Mouse (Mus musculus) frontal cortex, postnatal 14 days (tissue): ENCODE measurements around the gene Kalrn.

ENCODE experiments used
- DNase-seq, 2 experiments: peaks; one replicate each; pipeline ENCODE4 v3.0.0; 2022; ENCODE audit warnings: low spot score in 2 of 2

The Kalrn gene

GRCm38 (mm10) chr16:34073930-34074329 is 499.4 kb downstream of the Kalrn start:
- no peak for DNase-seq

- DNase-seq: no peak
Measured at GRCm38 (mm10) chr16:34072136-34072535, 501.2 kb downstream of the Kalrn start.

DNA sequence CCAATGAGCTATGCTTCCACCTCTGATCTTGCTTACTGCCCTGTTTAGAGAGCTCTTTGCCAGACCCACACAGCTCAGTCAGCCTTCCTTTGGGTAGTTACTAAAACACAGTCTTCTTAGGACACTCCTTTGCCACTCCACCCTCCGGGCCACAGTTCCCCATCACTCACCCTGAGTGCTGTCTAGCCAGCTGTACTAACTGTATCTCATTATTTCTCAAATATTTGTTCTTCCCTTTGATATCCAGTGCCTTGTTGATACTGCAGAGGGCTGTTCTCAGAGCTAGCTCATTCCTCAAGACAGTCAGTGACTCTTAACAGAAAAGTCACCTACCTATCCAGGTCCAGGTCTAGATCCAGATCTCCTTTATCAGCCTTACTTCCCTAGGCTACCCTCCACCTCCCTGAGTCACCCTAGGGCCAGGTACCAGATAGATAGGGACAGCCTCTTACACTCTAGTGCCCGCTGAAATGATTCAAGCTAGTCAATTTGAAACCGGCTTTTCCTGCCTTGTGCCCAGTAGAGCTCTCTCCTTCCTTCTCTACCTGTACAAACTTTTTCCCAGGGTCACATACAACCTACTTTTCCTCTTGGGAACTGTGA is 502.0 kb downstream of the Kalrn start:
- DNase-seq: no peak

DNA sequence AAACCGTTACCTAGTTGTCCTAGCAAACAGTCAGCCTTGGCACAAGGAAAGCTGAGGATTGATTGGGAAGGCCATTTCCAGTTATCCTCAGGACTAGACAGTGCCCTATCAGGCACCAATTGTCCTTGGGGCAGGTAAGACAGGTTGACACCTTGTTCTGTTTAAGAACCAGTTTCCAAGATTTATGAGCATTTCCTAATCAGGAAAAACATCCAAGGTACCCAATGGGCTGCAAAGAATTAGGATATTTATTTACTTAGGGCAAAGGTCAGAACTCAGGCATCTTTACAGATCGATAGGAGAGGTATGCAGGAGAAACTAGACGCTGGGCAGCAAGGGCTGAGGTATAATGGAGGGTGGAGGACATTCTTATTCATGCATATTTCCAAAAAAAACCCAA is 503.9 kb downstream of the Kalrn start:
- no peak for DNase-seq

- DNase-seq: no peak
Measured at GRCm38 (mm10) chr16:34066922-34067321, 506.4 kb downstream of the Kalrn start.

GRCm38 (mm10) chr16:34066376-34066775 is 507.0 kb downstream of the Kalrn start:
- DNase-seq: no peak

GRCm38 (mm10) chr16:34063313-34063712 is 510.0 kb downstream of the Kalrn start:
- DNase-seq: no peak

GRCm38 (mm10) chr16:34061661-34062060 is 511.7 kb downstream of the Kalrn start:
- DNase-seq: no peak

DNA sequence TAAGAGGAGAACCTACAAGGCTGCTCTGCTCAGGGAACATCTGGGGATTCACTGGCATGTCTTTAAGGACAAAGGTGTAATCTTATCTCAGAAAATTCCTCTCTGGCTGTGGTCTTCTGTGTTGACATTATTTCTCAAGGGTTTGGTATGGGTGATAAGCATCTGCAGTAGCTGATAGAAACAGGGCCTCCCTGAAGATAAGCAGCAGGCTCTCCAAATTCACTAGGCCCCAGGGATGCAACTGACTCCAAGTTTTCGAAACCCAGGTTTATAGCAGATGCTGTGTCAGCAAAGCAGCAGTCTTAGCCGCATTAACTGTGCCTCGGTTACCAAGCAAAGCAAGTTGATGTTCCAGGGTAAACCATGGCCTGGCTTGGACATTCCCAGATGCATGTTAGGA is 514.7 kb downstream of the Kalrn start:
- DNase-seq: no peak

DNA sequence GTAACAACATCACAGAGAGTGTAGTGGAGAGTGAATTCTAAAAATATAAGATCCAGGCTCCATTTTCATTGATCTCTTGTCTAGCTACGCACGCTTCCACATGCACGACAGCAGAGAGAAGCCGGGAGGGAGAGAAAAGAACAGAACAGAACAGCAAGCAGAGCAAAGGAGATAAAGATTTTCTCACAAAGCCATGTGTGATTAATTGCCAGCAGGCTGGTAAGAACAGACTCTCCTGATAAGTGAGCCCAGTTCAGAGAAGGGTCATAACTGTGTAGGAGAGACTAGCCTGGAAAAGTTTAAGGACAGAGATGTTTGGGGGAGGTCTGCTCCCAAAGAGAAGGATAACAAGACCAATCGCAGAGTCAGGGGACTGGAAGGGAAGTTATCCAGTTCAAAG is 515.9 kb downstream of the Kalrn start:
- DNase-seq: no peak

DNA sequence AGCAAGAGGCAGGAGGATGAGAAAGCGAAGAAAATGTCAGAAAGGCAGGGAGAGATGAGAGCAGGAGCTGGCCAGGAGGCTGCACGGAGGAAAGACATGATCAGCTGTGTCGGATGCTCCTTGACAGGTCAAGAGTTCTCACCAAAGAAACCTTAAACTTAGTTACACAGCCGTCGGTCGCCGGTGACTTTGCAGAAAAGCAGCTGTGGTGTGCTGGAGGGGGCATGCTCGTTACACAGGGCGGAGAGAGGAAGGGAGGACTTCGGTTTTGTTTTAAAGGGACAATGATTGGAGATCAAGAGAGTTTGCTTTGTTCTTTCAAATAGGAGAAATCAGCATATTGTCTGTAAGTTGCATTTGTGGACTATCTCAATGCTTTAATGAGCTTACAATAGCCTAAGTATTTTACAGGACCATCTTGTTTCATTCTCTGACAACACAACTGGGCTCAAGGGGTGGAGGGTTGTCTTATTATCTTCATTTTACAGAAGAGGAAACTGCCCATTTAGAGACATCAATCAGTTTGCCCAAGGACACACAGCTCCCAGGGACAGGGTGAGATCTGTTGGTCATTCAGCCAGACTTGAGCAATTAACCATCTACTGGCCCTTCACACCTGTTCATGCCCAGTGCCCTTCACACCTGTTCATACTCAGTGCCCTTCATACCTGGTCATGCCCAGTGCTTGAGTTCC is 516.8 kb downstream of the Kalrn start:
- no peak for DNase-seq

DNA sequence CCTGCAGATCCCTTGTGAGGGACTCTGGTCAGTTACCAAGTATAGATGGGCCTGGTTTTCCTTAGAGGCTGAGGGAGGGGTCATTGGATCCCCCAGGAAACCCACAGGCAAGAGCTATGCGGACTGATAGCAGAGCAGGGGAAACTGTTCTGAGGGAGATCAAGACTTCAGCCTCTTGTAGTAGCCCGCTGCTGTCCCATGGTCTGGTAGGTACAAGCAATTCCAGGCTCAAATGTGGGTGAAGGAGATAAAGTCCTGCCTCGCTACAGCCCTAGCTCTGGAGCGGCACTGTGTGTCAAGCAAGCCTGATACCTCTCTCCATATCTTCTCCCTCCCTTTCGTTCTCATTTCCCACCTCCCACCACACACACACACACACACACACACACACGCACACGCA is 523.2 kb downstream of the Kalrn start:
- DNase-seq: no peak

DNA sequence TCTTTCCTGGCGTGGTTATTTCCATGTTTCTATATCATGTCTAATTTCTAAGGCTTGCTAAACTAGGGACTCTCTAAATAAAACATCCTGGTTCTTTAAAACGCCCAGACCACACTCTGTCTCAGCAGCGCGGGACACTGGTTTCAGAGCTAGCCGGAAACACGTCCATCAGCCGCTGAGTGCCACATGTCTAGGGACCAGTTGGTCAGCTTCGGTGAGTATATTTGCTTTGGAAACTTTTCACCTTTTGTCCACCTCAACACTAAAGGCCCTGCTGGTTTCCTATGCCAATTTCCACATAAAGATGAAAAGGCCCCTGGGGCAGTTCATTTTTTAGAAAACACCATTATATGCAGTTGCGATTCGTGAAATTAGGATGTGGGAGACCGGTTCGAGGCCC is 524.0 kb downstream of the Kalrn start:
- DNase-seq: no peak

DNA sequence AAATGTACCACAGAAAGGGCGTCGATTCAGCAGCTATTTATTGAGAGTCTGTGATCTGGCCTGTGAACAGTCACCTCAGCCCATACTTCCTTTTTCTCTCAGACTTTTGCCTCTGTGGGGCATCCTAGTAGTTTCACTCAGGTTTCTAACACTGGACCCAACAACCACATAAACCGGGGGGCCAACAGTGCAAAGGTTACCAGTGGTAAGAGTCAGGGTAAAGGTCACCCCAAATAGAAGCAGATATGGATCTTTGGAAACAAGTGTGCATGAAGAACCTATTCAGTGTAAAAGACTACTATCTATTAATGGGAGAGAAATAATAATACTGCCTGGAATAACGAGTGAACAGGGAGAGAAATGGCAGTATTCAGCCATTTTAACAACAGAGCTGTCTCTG is 525.1 kb downstream of the Kalrn start:
- DNase-seq: no peak

DNA sequence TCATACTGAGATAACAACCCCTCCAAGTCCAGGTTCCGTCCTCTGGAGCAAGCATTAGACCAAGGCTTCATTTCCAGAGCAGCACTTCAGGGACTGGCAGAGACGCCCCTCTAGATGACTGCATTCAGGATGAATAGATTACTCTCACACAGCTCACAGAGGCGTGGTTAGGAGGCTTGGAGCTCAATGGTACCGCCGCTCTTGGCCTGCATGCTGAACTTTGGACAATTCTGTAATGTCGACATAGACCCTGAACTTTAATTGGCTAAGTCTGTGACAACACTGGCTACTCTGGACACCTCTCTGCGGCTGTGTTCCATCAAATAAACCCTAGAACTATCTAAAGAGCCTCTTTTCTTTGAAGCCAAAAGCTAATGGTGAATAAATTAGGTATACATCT is 525.8 kb downstream of the Kalrn start:
- no peak for DNase-seq

GRCm38 (mm10) chr16:34047006-34047360 is 526.3 kb downstream of the Kalrn start:
- no peak for DNase-seq

- DNase-seq: no peak
Measured at GRCm38 (mm10) chr16:34046268-34047005, 526.9 kb downstream of the Kalrn start.

GRCm38 (mm10) chr16:34044539-34044938 is 528.8 kb downstream of the Kalrn start:
- DNase-seq: no peak

DNA sequence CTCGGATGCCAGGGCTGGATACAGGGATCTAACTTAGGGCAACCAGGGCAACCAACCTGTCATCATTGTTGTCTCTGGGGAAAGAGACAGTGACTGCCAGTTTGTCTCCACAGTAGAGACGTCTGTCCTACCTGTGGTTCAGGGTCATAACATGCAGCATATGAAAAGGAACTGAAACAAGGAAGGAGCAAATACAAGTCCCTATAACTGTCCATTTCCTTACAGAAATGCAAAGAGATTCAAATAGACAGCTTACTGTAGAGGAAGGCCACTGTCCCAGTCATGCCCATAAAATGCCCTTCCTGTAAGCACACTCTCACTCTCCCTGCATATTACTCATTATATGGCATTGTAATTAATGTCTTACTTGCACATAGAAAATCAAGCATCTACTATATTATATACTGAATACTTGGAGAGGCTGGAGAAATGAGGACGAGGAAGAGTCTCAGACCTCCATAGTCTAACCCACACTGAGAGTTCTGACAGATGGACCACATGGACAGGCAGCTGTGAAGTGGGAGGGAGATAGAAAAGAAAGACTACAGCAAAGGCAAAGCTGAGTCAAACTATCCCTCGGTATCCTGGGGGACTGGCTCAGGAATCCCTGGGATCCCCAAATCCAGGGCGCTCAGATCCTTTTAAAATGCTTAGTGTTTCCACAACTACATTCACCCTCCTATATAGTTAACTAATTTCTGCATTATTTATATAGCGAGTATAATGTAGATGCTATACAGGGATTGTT is 530.1 kb downstream of the Kalrn start:
- peak; percentile 35 to 56 for DNase-seq

DNA sequence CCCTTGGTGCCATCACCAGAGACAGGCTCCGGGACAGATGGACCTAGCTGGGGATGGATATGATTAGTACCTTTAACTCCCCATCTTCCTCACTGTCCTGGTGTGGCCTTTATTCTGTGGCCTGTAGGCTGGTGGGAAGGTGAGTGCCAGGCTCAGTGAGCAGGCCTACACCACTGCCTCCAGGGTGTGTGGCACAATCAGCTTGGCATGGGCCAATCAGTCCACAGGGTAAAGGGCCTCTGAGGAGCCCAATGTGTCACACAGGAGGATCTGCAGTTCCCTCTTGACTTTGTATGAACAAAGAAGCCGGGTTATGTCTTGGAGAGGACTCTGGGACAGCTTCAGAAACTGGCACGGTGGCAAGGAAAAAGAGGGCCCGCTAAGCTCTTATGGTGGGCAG is 530.7 kb downstream of the Kalrn start:
- no peak for DNase-seq

DNA sequence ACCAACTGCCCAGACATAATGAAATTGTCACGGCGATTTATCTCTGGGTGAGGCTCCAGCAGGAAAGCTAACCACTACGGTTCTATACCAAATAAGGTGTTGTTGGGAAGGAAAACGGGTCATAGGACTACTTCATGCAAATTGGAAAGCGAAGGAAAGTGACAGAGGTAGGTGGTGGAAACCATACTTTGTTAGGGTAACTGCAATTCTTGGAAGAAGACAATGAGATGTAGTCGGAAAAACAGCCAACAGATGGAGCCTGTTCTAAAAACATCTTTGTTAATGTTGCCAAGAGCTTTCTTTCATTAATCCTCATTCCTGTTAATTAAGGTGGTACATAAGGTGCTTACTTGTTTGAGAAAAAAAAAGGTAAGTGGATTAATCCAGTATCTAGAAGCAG is 533.1 kb downstream of the Kalrn start:
- DNase-seq: no peak

DNA sequence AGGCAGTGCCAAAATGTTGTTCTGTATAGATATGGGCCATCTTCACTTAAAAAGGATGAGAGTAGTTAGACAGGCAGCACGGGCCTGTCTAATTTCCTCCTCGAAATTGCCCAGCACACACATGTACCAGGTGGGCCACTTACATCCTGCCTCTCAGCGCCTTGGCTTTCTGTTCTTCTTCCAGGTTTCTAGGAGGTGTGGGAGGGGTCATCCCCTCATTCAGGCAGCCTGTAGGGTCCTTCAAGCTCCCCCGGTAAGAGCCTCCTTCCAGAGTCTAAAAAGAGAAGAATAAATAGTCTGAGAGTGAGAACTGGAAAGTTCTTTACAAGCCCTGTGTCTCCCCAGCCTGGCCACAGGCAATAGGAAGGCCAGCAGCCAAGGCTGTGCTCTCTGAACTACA is 533.6 kb downstream of the Kalrn start:
- DNase-seq: no peak
